Mouse (Mus musculus): ENCODE results near the gene Kif3c. TPM values are rescaled to one million over a fixed set of nuclear protein-coding genes. Genes with fewer than 3 reads are reported as not detected.

Kif3c gene
- polyA plus RNA-seq (2016; fragmentation: Nextera tagmentation; extraction: Ambion mirVana), result 26.1 and 28.1 TPM in 2 replicates

DNA sequence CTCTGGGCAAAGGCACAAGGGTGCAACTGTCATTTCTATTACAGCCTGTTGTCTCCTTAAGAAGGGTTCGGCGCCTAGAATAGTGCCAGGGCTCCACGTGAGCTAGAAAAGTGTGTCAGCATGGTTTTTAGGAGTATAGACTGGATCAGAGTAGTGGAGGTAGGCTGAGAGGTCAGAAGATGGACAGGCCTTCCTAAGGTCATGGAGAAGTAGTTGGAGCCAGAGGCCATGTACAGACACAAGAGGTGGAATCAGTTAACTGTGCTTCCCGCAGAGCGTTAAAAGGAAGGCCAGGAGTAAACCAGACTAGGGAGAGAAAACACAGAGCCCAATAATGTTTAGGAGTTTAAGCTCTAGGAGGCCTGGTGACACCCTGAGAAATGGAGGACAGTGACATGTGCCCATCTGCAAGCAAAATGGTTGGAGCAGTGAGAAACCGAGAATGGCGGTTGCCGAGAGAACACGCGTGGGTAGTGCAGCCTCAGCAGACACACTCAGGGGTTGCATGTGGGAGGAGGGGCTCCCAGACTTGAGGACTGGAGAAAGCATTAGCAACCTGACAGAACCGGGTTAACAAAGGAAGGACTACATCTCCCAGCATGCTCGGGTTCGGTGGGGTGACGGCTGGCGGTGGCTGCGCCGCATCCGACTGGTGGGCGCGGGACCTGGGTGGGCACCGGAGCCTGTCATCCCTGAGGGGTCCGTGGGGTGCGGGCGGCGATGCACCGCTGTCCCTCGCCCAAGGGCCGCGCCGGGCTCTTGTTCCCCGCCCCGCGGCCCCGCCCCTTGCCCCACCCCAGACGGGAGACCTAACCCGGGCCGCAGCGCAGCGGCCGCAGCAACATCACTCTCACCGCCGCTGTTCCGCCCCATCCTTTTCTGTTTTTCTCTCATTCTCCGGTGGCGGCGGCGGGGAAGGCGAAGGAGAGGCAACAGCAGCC, at the start of gene Kif3c:
Kif3c (plus strand) TSS at position 625 of the 941 bp plus-strand sequence.
- ATAC-seq (ENCODE audit: insufficient number of reproducible peaks, insufficient read depth, low FRiP score, low TSS enrichment), result peak; percentile 92
- no peaks in the 10 kb centered on the region for H3K27me3 ChIP-seq
- H3K4me1 ChIP-seq, result peaks cover 25% of the 10 kb centered on the region
- H3K9ac ChIP-seq, result peak within 1 kb of the TSS; percentile 69
- peak within 1 kb of the TSS; percentile 80 for H3K27ac ChIP-seq
- H3K4me3 ChIP-seq, result peak within 1 kb of the TSS; percentile 65
- 9% methylated on average over 34 of the region's 48 CpGs for WGBS
- H3K9me3 ChIP-seq, result 0 out of 2 replicates have a peak, but pooled peaks cover 5% of the 10 kb centered on the region
- H3K4me2 ChIP-seq (replicated peaks), result peak within 1 kb of the TSS; percentile 84
- H3K36me3 ChIP-seq, result peaks cover 16% of the 10 kb centered on the region

DNA sequence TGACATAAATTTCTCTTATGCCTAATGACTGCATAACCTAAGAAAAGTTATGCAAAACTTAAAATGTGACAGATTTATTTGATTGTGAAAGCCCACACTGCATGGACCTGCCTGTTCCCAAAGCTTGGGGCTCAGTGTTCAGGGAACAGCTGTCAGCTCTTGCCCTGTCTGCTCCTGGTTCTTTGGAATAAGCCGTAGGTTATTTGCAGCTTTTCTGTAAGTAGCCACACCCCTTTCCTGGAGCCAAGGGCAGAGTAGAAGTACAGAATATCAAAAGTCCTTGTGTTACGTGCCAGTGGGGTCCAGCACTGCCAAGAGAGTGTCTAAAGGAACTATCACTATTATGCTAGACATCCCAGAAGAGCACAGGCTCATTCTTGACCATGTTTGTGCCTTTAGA, 48.8 kb upstream of the Kif3c start:
- Histone ChIP-seq H3K27me3 (no peaks in the 10 kb centered on the region), H3K4me1 (no peaks in the 10 kb centered on the region), H3K36me3 (no peaks in the 10 kb centered on the region), H3K4me3 (no peak overlapping the region), H3K27ac (no peak overlapping the region), H3K9me3 (no peaks in the 10 kb centered on the region), H3K4me2 (replicated peaks) (no peak overlapping the region), H3K9ac (no peak overlapping the region)
- 55% methylated on average over 2 of the region's 2 CpGs for WGBS
- ATAC-seq (ENCODE audit: insufficient number of reproducible peaks, insufficient read depth, low FRiP score, low TSS enrichment), result no peak

DNA sequence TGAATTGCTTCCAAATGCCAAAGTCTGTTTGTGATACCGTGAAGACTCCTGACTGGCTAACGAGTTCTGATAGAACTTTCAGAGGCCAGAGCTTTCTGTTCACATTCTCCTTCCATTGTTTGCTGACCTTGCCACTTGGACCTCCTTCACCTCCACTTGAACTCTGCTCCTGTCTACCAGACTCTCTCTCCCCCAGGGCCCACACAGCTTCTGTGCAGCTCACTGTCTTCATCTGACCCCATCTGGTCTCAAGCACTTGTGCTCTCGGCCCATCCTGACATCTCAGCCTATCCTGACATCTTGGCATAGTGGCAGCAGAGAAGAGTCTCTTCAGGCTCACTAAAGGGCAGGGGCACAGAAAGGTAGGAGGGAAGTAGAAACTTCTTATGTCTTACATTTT, 48.0 kb upstream of the Kif3c start:
- no peak overlapping the region for H3K27ac ChIP-seq
- no peaks in the 10 kb centered on the region for H3K27me3 ChIP-seq
- WGBS, result 68% methylated on average over 3 of the region's 3 CpGs
- no peak overlapping the region for H3K4me3 ChIP-seq
- no peaks in the 10 kb centered on the region for H3K9me3 ChIP-seq
- H3K9ac ChIP-seq, result no peak overlapping the region
- H3K4me2 ChIP-seq (replicated peaks), result no peak overlapping the region
- no peaks in the 10 kb centered on the region for H3K4me1 ChIP-seq
- ATAC-seq (ENCODE audit: insufficient number of reproducible peaks, insufficient read depth, low FRiP score, low TSS enrichment), result no peak
- no peaks in the 10 kb centered on the region for H3K36me3 ChIP-seq

DNA sequence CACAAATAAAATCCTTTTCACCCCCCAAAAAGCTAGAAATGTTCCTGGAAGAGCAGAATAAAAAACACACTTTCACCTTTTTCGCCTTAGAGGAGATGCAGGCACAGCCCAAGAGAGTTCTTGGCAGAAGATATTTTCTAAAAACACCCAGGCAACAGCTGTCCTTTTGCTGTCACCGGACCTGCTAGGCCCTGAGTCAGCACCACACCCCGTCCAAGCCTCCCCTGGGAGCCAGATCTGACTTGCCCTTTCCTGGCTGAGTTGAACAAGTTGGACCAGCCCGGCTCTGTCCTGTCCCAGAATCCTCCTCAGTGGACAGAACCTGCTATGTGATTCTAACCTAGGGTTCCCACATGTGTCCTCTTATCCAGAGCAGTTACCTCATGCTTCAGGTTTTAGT, 45.6 kb upstream of the Kif3c start:
- Histone ChIP-seq H3K4me1 (no peaks in the 10 kb centered on the region), H3K9ac (no peak overlapping the region), H3K36me3 (no peaks in the 10 kb centered on the region), H3K27me3 (no peaks in the 10 kb centered on the region), H3K4me2 (replicated peaks) (no peak overlapping the region), H3K9me3 (no peaks in the 10 kb centered on the region), H3K4me3 (no peak overlapping the region), H3K27ac (no peak overlapping the region)
- WGBS, result 66% methylated on average over 4 of the region's 4 CpGs
- ATAC-seq (ENCODE audit: insufficient number of reproducible peaks, insufficient read depth, low FRiP score, low TSS enrichment), result no peak

DNA sequence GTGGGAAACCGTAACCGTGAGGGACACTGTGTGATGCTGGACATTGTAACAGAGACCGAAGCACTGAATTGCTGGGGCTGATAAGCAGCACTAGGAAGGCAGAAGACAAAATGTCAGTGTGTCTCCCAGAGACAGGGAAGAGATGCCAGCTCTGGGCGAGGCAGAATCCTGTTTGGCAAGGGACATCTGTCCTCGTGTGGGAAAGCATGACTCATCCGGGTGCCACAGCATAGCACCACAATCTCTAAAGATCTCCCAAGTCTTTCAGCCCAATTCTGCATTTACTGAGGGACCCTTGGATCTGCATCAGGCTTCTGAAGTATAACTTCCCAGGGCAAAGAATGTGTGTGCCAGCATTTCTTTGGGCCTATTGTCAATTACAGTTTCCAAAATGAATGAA, 41.7 kb upstream of the Kif3c start:
- H3K36me3 ChIP-seq, result no peaks in the 10 kb centered on the region
- no peak overlapping the region for H3K4me3 ChIP-seq
- WGBS, result 78% methylated on average over 6 of the region's 6 CpGs
- H3K4me2 ChIP-seq (replicated peaks), result no peak overlapping the region
- no peaks in the 10 kb centered on the region for H3K9me3 ChIP-seq
- no peaks in the 10 kb centered on the region for H3K4me1 ChIP-seq
- H3K27ac ChIP-seq, result no peak overlapping the region
- no peaks in the 10 kb centered on the region for H3K27me3 ChIP-seq
- ATAC-seq (ENCODE audit: insufficient number of reproducible peaks, insufficient read depth, low FRiP score, low TSS enrichment), result no peak
- no peak overlapping the region for H3K9ac ChIP-seq

DNA sequence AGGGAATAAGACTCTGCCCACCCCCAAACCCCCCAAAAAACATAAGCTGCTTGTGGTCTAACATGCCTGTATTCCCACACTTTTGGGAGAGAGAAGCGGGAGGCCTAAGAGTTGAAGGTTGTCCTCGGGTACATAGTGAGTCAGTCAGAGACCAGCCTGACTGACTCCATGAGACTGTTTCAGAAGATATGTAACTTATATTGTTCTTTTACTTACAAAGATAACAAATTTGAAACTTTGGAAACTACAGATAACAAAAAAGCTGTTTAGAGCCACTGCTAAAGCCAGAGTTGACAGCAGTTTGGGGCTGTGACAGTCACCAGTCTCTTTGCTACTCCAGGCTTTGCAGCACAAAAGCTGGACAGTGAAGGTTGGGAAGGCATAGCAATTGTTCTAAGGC, 39.7 kb upstream of the Kif3c start:
- H3K27me3 ChIP-seq, result no peaks in the 10 kb centered on the region
- 89% methylated on average over 2 of the region's 2 CpGs for WGBS
- no peaks in the 10 kb centered on the region for H3K9me3 ChIP-seq
- ATAC-seq (ENCODE audit: insufficient number of reproducible peaks, insufficient read depth, low FRiP score, low TSS enrichment), result no peak
- no peaks in the 10 kb centered on the region for H3K4me1 ChIP-seq
- no peak overlapping the region for H3K4me3 ChIP-seq
- H3K9ac ChIP-seq, result no peak overlapping the region
- H3K4me2 ChIP-seq (replicated peaks), result no peak overlapping the region
- H3K27ac ChIP-seq, result no peak overlapping the region
- no peaks in the 10 kb centered on the region for H3K36me3 ChIP-seq

DNA sequence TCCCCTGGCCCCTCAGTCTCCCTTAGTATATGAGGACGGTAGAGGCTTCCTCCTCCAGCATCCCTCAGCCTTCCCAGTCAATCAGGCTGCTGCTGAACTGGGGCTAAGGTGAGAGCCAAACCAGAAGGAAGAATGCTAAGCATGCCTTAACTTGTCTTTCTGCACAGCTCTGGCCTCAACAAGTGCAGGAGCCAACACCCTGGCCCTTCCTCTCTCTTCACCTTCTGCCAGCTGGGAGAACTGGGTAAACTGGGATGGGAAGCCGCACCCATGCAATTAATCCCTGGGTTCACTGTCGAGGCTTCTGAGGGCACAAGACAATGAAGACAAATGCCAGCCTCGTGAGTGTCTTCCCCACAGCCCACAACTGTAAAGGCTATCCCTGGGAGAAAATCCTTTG, 35.3 kb upstream of the Kif3c start:
- 73% methylated on average over 4 of the region's 4 CpGs for WGBS
- Histone ChIP-seq H3K4me3 (no peak overlapping the region), H3K27ac (no peak overlapping the region), H3K9ac (no peak overlapping the region), H3K36me3 (no peaks in the 10 kb centered on the region), H3K27me3 (no peaks in the 10 kb centered on the region), H3K4me2 (replicated peaks) (no peak overlapping the region), H3K4me1 (no peaks in the 10 kb centered on the region), H3K9me3 (no peaks in the 10 kb centered on the region)
- no peak for ATAC-seq (ENCODE audit: insufficient number of reproducible peaks, insufficient read depth, low FRiP score, low TSS enrichment)

DNA sequence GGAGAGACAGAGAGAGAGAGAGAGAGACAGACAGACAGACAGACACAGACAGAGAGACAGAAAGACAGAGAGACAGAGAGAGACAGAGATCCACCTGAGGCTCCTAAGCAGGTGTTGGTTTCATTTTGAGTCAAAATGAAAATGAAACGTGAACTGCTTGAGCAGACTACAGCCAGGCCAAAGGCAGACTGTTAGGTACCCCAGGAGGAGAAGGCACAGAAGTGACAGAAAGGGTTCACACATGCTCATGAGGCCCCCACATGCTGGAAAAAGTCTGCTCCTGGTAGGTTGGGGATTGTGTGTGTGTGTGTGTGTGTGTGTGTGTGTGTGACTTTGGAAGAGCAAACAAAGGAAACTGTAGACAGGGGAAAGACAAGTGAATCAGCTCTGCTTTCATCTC, 26.0 kb upstream of the Kif3c start:
- peaks cover 3% of the 10 kb centered on the region; the same call in 1 of the 2 replicates for H3K9me3 ChIP-seq
- no peaks in the 10 kb centered on the region for H3K27me3 ChIP-seq
- 52% methylated on average over 1 of the region's 1 CpGs for WGBS
- no peak overlapping the region for H3K9ac ChIP-seq
- H3K36me3 ChIP-seq, result no peaks in the 10 kb centered on the region
- H3K4me1 ChIP-seq, result no peaks in the 10 kb centered on the region
- no peak overlapping the region for H3K4me2 ChIP-seq (replicated peaks)
- no peak for ATAC-seq (ENCODE audit: insufficient number of reproducible peaks, insufficient read depth, low FRiP score, low TSS enrichment)
- H3K4me3 ChIP-seq, result no peak overlapping the region
- H3K27ac ChIP-seq, result no peak overlapping the region

DNA sequence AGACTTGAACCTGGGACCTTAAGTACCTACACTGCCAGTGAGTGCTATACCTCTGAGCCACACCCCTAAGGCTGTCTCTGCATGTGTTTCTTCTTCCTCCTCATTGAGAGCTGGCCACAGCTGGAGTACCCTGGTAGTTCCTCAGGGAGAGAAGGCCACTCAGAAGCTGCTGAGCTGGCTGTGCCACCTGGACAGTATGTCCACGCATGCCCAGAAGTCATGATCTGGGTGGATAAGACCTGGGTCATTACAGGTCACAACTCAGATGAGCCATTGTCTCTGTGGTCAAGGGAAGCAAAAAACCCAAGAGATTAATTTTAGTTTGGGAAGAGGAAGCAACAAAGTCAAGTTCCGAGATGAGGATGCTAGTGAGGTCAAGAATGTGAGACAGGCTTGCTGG, 20.8 kb upstream of the Kif3c start:
- no peak overlapping the region for H3K9ac ChIP-seq
- WGBS, result 66% methylated on average over 2 of the region's 2 CpGs
- ATAC-seq (ENCODE audit: insufficient number of reproducible peaks, insufficient read depth, low FRiP score, low TSS enrichment), result no peak

DNA sequence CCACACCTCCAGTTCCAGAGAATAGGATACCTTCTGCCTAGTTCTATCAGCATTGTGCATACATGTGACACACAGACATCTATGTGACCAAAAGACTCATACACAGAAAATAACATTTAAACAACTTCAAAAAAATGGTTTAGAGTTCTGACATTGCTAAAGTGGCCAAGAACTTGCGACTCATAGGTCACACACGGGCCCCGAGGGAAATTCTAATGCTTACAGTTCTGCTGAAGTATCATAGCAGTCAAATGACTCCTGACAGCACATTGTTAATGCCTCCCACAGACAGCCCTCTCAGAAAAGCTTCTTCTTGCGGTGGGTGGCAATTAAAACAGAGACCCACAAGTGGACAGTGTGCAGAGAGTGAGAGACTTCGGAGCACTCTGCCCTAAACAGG, 19.9 kb upstream of the Kif3c start:
- no peaks in the 10 kb centered on the region for H3K4me1 ChIP-seq
- H3K27me3 ChIP-seq, result no peaks in the 10 kb centered on the region
- H3K36me3 ChIP-seq, result no peaks in the 10 kb centered on the region
- H3K9me3 ChIP-seq, result no peaks in the 10 kb centered on the region
- ATAC-seq (ENCODE audit: insufficient number of reproducible peaks, insufficient read depth, low FRiP score, low TSS enrichment), result no peak
- WGBS, result 85% methylated on average over 5 of the region's 5 CpGs
- no peak overlapping the region for H3K4me3 ChIP-seq
- H3K4me2 ChIP-seq (replicated peaks), result no peak overlapping the region
- no peak overlapping the region for H3K27ac ChIP-seq
- H3K9ac ChIP-seq, result no peak overlapping the region

More for the DNA sequence above, 20.8 kb upstream of the Kif3c start:
- no peaks in the 10 kb centered on the region for H3K36me3 ChIP-seq
- no peak overlapping the region for H3K4me3 ChIP-seq
- no peaks in the 10 kb centered on the region for H3K9me3 ChIP-seq
- no peak overlapping the region for H3K27ac ChIP-seq
- no peaks in the 10 kb centered on the region for H3K4me1 ChIP-seq
- H3K27me3 ChIP-seq, result no peaks in the 10 kb centered on the region
- no peak overlapping the region for H3K4me2 ChIP-seq (replicated peaks)

DNA sequence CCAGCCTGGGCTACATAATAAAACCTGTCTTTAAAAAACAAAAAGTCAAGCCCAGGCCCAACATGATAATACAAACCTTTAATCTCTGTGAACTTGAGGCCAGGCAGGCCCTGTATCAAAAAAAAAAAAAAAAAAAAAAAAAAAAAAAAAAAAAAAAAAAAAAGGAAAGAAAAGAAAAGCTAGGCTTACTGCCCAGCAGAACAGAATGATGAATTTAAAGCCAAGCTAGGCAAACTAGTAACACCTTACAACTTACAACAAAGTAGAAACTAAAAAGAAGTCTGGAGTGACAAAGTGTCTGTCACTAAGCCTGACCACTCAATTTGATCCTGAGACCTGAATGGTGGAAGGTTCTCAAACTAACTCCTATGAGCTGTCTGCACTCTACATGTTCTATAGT, 17.2 kb upstream of the Kif3c start:
- H3K27me3 ChIP-seq, result no peaks in the 10 kb centered on the region
- no peak for ATAC-seq (ENCODE audit: insufficient number of reproducible peaks, insufficient read depth, low FRiP score, low TSS enrichment)
- H3K4me1 ChIP-seq, result no peaks in the 10 kb centered on the region
- H3K9ac ChIP-seq, result no peak overlapping the region
- no peaks in the 10 kb centered on the region for H3K36me3 ChIP-seq
- H3K9me3 ChIP-seq, result no peaks in the 10 kb centered on the region
- H3K27ac ChIP-seq, result no peak overlapping the region
- H3K4me3 ChIP-seq, result no peak overlapping the region
- H3K4me2 ChIP-seq (replicated peaks), result no peak overlapping the region

DNA sequence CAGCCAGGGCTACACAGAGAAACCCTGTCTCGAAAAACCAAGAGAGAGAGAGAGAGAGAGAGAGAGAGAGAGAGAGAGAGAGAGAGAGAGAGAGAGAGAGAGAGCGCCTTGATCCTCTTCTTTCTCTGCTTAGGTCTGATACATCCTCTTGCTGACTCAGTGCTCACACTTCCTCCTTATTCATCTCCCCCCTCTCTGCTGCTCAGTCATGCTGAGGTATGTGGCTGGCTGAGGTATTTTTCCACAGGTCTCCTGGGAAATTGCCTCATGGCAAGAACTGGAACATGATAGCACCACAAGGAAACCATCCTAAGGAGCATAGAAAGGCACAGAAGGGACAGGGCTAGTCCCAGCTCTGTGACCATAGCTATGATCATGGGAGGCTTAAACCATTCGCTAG, 15.5 kb upstream of the Kif3c start:
- 94% methylated on average over 2 of the region's 3 CpGs for WGBS
- Histone ChIP-seq H3K27ac (no peak overlapping the region), H3K4me2 (replicated peaks) (no peak overlapping the region), H3K9ac (no peak overlapping the region), H3K27me3 (no peaks in the 10 kb centered on the region), H3K36me3 (no peaks in the 10 kb centered on the region), H3K9me3 (no peaks in the 10 kb centered on the region), H3K4me3 (no peak overlapping the region), H3K4me1 (no peaks in the 10 kb centered on the region)
- no peak for ATAC-seq (ENCODE audit: insufficient number of reproducible peaks, insufficient read depth, low FRiP score, low TSS enrichment)

Data from embryonic facial prominence, embryonic 12.5 days (tissue).